Comparison of ENCODE assay signal across 8 mouse cellular contexts in the genomic region with DNA sequence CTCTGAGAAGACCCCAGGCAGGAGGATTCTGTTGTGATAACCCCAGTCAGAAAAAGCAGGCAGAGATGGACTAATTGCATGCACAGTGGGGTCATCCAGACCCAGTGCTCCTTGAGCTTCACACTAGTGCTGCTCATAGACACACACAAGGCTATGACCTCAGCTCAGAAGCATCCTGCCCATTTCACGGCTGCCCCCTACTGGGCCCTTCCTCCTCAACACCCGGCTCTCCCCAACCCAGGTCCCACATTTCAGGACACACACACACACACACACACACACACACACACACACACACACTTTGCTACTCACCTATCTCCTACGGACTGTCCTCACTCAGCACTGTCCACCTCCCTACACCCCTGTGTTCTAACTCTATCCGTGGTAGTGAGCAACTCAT. TPM values are rescaled to one million over a fixed set of nuclear protein-coding genes. Genes with fewer than 3 reads are reported as not detected.
A peak's percentile ranks its signal among the peaks of the same experiment; 100 is the strongest.
DNase-seq lines count a peak whose midpoint lies in the region; ATAC-seq and TF ChIP-seq lines count a peak whose summit lies in the region.

No protein-coding gene starts in this region.

- H3K9me3 ChIP-seq in forebrain, embryonic 12.5 days = no peaks in the 10 kb centered on the region
- H3K9me3 ChIP-seq in forebrain, embryonic 16.5 days (ENCODE audit: control insufficient read depth, low read length) = no peaks in the 10 kb centered on the region

- H3K4me1 ChIP-seq in forebrain, embryonic 12.5 days = no peaks in the 10 kb centered on the region
- H3K4me1 ChIP-seq in forebrain, embryonic 16.5 days (replicated peaks; ENCODE audit: control insufficient read depth, insufficient read depth, low read length) = no peaks in the 10 kb centered on the region
- peaks cover 23% of the 10 kb centered on the region for H3K4me1 ChIP-seq in thymus, adult 2 months (replicated peaks; ENCODE audit: control insufficient read depth, insufficient read depth, low read length)
- H3K4me1 ChIP-seq in embryonic fibroblast, embryonic 13.5 days (ENCODE audit: control insufficient read depth, insufficient read depth, low read length) = no peaks in the 10 kb centered on the region

- H3K4me2 ChIP-seq in forebrain, embryonic 12.5 days = no peak overlapping the region
- no peak overlapping the region for H3K4me2 ChIP-seq in forebrain, embryonic 16.5 days (ENCODE audit: low read length)

- no peak overlapping the region for H3K27ac ChIP-seq in forebrain, embryonic 12.5 days
- H3K27ac ChIP-seq in forebrain, embryonic 16.5 days (ENCODE audit: low read length) = no peak overlapping the region
- no peak overlapping the region for H3K27ac ChIP-seq in thymus, adult 2 months (ENCODE audit: control insufficient read depth, insufficient read depth, low read length)
- H3K27ac ChIP-seq in embryonic fibroblast, embryonic 13.5 days (ENCODE audit: insufficient read depth, low read length) = no peak overlapping the region

- ATAC-seq in forebrain, embryonic 12.5 days (ENCODE audit: low FRiP score) = peak; percentile 50; the same call in 1 of the 2 replicates
- ATAC-seq in forebrain, embryonic 16.5 days = no peak
- no peak for ATAC-seq in megakaryocyte-erythroid progenitor cell, adult 5-6 weeks (replicated peaks; ENCODE audit: low FRiP score, low TSS enrichment, poor library complexity, severe bottlenecking)

- DNase-seq in thymus, adult 2 months = peak; percentile 59
- DNase-seq in thymus, adult 18-20 months = no peak
- DNase-seq in kidney, postnatal 10 days = peak; percentile 75
- peak; percentile 75 for DNase-seq in naive thymus-derived CD4-positive, alpha-beta T cell, adult 2 months (ENCODE audit: low read depth)

- H3K27me3 ChIP-seq in forebrain, embryonic 12.5 days = no peaks in the 10 kb centered on the region
- no peaks in the 10 kb centered on the region for H3K27me3 ChIP-seq in forebrain, embryonic 16.5 days (replicated peaks; ENCODE audit: control insufficient read depth, insufficient read depth, low read length)
- H3K27me3 ChIP-seq in thymus, adult 2 months (ENCODE audit: control insufficient read depth, insufficient read depth, low read length) = no peaks in the 10 kb centered on the region

- peaks cover 42% of the 10 kb centered on the region for H3K36me3 ChIP-seq in forebrain, embryonic 12.5 days (replicated peaks)
- H3K36me3 ChIP-seq in forebrain, embryonic 16.5 days (ENCODE audit: control insufficient read depth, insufficient read depth) = peaks cover 29% of the 10 kb centered on the region
- H3K36me3 ChIP-seq in thymus, adult 2 months (ENCODE audit: control insufficient read depth, insufficient read depth, low read length) = peaks cover 32% of the 10 kb centered on the region

- H3K4me3 ChIP-seq in forebrain, embryonic 12.5 days (replicated peaks) = no peak overlapping the region
- no peak overlapping the region for H3K4me3 ChIP-seq in forebrain, embryonic 16.5 days (replicated peaks; ENCODE audit: low read length)
- no peak overlapping the region for H3K4me3 ChIP-seq in thymus, adult 2 months (ENCODE audit: control insufficient read depth, insufficient read depth, low read length)
- H3K4me3 ChIP-seq in embryonic fibroblast, embryonic 13.5 days (ENCODE audit: insufficient read depth, low read length) = no peak overlapping the region

- 42% methylated on average over 4 of the region's 4 CpGs for WGBS in forebrain, embryonic 12.5 days
- 37% methylated on average over 4 of the region's 4 CpGs for WGBS in forebrain, embryonic 16.5 days
- WGBS in thymus, adult 2 months = 59% methylated on average over 4 of the region's 4 CpGs

- no peak overlapping the region for H3K9ac ChIP-seq in forebrain, embryonic 12.5 days
- H3K9ac ChIP-seq in forebrain, embryonic 16.5 days (replicated peaks; ENCODE audit: low read depth, low read length) = no peak overlapping the region

- peak; percentile 56; the same call in 1 of the 2 replicates for TF ChIP-seq CTCF in thymus, adult 2 months (IDR thresholded peaks at IDR 0.05; ENCODE audit: borderline replicate concordance, control insufficient read depth, extremely low read depth, insufficient read depth, low read length, poor library complexity)
- peak; percentile 51; the same call in 1 of the 2 replicates for TF ChIP-seq CTCF in embryonic fibroblast, embryonic 13.5 days (IDR thresholded peaks at IDR 0.05; ENCODE audit: borderline replicate concordance, insufficient read depth, low read length)

- no peak for TF ChIP-seq POLR2A in thymus, adult 2 months (IDR thresholded peaks at IDR 0.05; ENCODE audit: control insufficient read depth, extremely low read depth, insufficient read depth, low read length, poor library complexity)
- TF ChIP-seq POLR2A in embryonic fibroblast, embryonic 13.5 days (IDR thresholded peaks at IDR 0.05; ENCODE audit: low read depth, low read length) = no peak

RNA-seq across cellular contexts. Expression of a gene that starts 16.4 kb away (rescaled TPM):
- 51.5 and 54.4 TPM in 2 replicates for polyA plus RNA-seq in forebrain, embryonic 12.5 days (2016; fragmentation: Nextera tagmentation; extraction: Ambion mirVana)
- polyA plus RNA-seq in forebrain, embryonic 16.5 days (2015; fragmentation: Nextera tagmentation; extraction: Ambion mirVana) = 53.4 and 57.0 TPM in 2 replicates
- 58.8 and 59.6 TPM in 2 replicates for polyA plus RNA-seq in thymus, adult 2 months (2012; rRNA removed)
- polyA plus RNA-seq in embryonic fibroblast, embryonic 13.5 days (2011; ENCODE audit: insufficient read length, low read depth, missing spikeins) = 6.4 and 8.4 TPM in 2 replicates
- 9.9 and 22.9 TPM in 2 replicates for total RNA-seq in megakaryocyte-erythroid progenitor cell, adult 5-6 weeks (2014; fragmentation: Nextera tagmentation)
- total RNA-seq in megakaryocyte-erythroid progenitor cell, adult 5-6 weeks (2017) = 1.9 and 7.5 TPM in 2 replicates

RNA-seq across cellular contexts. Expression of a gene that starts 18.0 kb away (rescaled TPM):
- 28.2 and 29.2 TPM in 2 replicates for polyA plus RNA-seq in forebrain, embryonic 12.5 days (2016; fragmentation: Nextera tagmentation; extraction: Ambion mirVana)
- 41.4 and 49.7 TPM in 2 replicates for polyA plus RNA-seq in forebrain, embryonic 16.5 days (2015; fragmentation: Nextera tagmentation; extraction: Ambion mirVana)
- 69.7 and 87.6 TPM in 2 replicates for polyA plus RNA-seq in thymus, adult 2 months (2012; rRNA removed)
- 7.9 and 9.0 TPM in 2 replicates for polyA plus RNA-seq in embryonic fibroblast, embryonic 13.5 days (2011; ENCODE audit: insufficient read length, low read depth, missing spikeins)
- total RNA-seq in megakaryocyte-erythroid progenitor cell, adult 5-6 weeks (2014; fragmentation: Nextera tagmentation) = 4.2 and 6.5 TPM in 2 replicates
- total RNA-seq in megakaryocyte-erythroid progenitor cell, adult 5-6 weeks (2017) = 5.0 and 8.7 TPM in 2 replicates

RNA-seq across cellular contexts. Expression of a gene that starts 28.7 kb away (rescaled TPM):
- polyA plus RNA-seq in forebrain, embryonic 12.5 days (2016; fragmentation: Nextera tagmentation; extraction: Ambion mirVana) = 5.6 and 6.2 TPM in 2 replicates
- 7.9 and 10.7 TPM in 2 replicates for polyA plus RNA-seq in forebrain, embryonic 16.5 days (2015; fragmentation: Nextera tagmentation; extraction: Ambion mirVana)
- 58.7 and 61.5 TPM in 2 replicates for polyA plus RNA-seq in thymus, adult 2 months (2012; rRNA removed)
- polyA plus RNA-seq in embryonic fibroblast, embryonic 13.5 days (2011; ENCODE audit: insufficient read length, low read depth, missing spikeins) = 0.25 TPM in 1 of 2 replicates, not detected in the other
- total RNA-seq in megakaryocyte-erythroid progenitor cell, adult 5-6 weeks (2014; fragmentation: Nextera tagmentation) = 0.11 and 0.99 TPM in 2 replicates
- 0.23 and 5.7 TPM in 2 replicates for total RNA-seq in megakaryocyte-erythroid progenitor cell, adult 5-6 weeks (2017)

RNA-seq across cellular contexts. Expression of a gene that starts 42.2 kb away (rescaled TPM):
- 70.2 and 74.2 TPM in 2 replicates for polyA plus RNA-seq in forebrain, embryonic 12.5 days (2016; fragmentation: Nextera tagmentation; extraction: Ambion mirVana)
- 60.8 and 64.6 TPM in 2 replicates for polyA plus RNA-seq in forebrain, embryonic 16.5 days (2015; fragmentation: Nextera tagmentation; extraction: Ambion mirVana)
- polyA plus RNA-seq in thymus, adult 2 months (2012; rRNA removed) = 247 and 304 TPM in 2 replicates
- polyA plus RNA-seq in embryonic fibroblast, embryonic 13.5 days (2011; ENCODE audit: insufficient read length, low read depth, missing spikeins) = 25.3 and 37.2 TPM in 2 replicates
- total RNA-seq in megakaryocyte-erythroid progenitor cell, adult 5-6 weeks (2014; fragmentation: Nextera tagmentation) = 79.6 and 114 TPM in 2 replicates
- 58.8 and 83.3 TPM in 2 replicates for total RNA-seq in megakaryocyte-erythroid progenitor cell, adult 5-6 weeks (2017)

RNA-seq across cellular contexts. Expression of a gene that starts 56.0 kb away (rescaled TPM):
- 26.3 and 27.6 TPM in 2 replicates for polyA plus RNA-seq in forebrain, embryonic 12.5 days (2016; fragmentation: Nextera tagmentation; extraction: Ambion mirVana)
- 21.7 and 23.2 TPM in 2 replicates for polyA plus RNA-seq in forebrain, embryonic 16.5 days (2015; fragmentation: Nextera tagmentation; extraction: Ambion mirVana)
- polyA plus RNA-seq in thymus, adult 2 months (2012; rRNA removed) = 60.3 and 66.6 TPM in 2 replicates
- polyA plus RNA-seq in embryonic fibroblast, embryonic 13.5 days (2011; ENCODE audit: insufficient read length, low read depth, missing spikeins) = 33.4 and 44.5 TPM in 2 replicates
- total RNA-seq in megakaryocyte-erythroid progenitor cell, adult 5-6 weeks (2014; fragmentation: Nextera tagmentation) = 31.6 and 33.3 TPM in 2 replicates
- total RNA-seq in megakaryocyte-erythroid progenitor cell, adult 5-6 weeks (2017) = 9.4 and 10.0 TPM in 2 replicates

Comparison
In these comparisons a context has a peak if more than half of its experiments do, and no peak if none do; other contexts are left out.
1. DNase-seq: peak in thymus, adult 2 months (single experiment), kidney, postnatal 10 days (single experiment) and naive thymus-derived CD4-positive, alpha-beta T cell, adult 2 months (single experiment); none in thymus, adult 18-20 months (0 of 2).